Mouse (Mus musculus) ES-CJ7 (cell line): ENCODE measurements around the gene Naa38.

Experiments
- DNase-seq: peaks from one replicate; pipeline ENCODE4 v3.0.0; 2011; ENCODE audit warnings: low read depth, low spot score

Gene Naa38

GRCm38 (mm10) chr11:69400083-69400850 is 5.0 kb downstream of the Naa38 start:
- no peak for DNase-seq

- peak; percentile 99 for DNase-seq
These were observed 5.9 kb downstream of the Naa38 start for GRCm38 (mm10) chr11:69401210-69401637.

GRCm38 (mm10) chr11:69401987-69402386 is 6.7 kb downstream of the Naa38 start:
- no peak for DNase-seq

GRCm38 (mm10) chr11:69403691-69404594 is 8.7 kb downstream of the Naa38 start:
- peak; percentile 16 for DNase-seq

GRCm38 (mm10) chr11:69404595-69405396 is 9.5 kb downstream of the Naa38 start:
- DNase-seq: peak; percentile 79

GRCm38 (mm10) chr11:69405397-69406200 is 10.3 kb downstream of the Naa38 start:
- DNase-seq: no peak

GRCm38 (mm10) chr11:69406282-69406681 is 11.0 kb downstream of the Naa38 start:
- no peak for DNase-seq

- no peak for DNase-seq
These were observed 11.8 kb downstream of the Naa38 start for GRCm38 (mm10) chr11:69406867-69407723.

GRCm38 (mm10) chr11:69407724-69408004 is 12.4 kb downstream of the Naa38 start:
- DNase-seq: no peak

GRCm38 (mm10) chr11:69408541-69409377 is 13.5 kb downstream of the Naa38 start:
- DNase-seq: peak; percentile 97

GRCm38 (mm10) chr11:69409378-69410044 is 14.2 kb downstream of the Naa38 start:
- peak; percentile 87 for DNase-seq

- no peak for DNase-seq
These were observed 14.7 kb downstream of the Naa38 start for GRCm38 (mm10) chr11:69410045-69410309.

- peak; percentile 28 for DNase-seq
These were observed 15.2 kb downstream of the Naa38 start for GRCm38 (mm10) chr11:69410310-69411072.

- peak; percentile 97 for DNase-seq
These were observed 15.8 kb downstream of the Naa38 start for GRCm38 (mm10) chr11:69411073-69411535.

GRCm38 (mm10) chr11:69411538-69412203 is 16.4 kb downstream of the Naa38 start:
- peak; percentile 49 for DNase-seq

GRCm38 (mm10) chr11:69412548-69412947 is 17.3 kb downstream of the Naa38 start:
- no peak for DNase-seq
